Mouse (Mus musculus): ENCODE results near the gene Tmc1.

The Tmc1 gene

GRCm38 (mm10) chr19:20953874-20954273, at the start of gene Tmc1:
Tmc1 (minus strand) TSS chr19:20954202.
- DNase-seq (ENCODE audit: low read depth, low spot score): no peak

GRCm38 (mm10) chr19:21001552-21001951, 47.5 kb upstream of the Tmc1 start:
- no peak for DNase-seq (ENCODE audit: low read depth, low spot score)

GRCm38 (mm10) chr19:20979244-20979643, 25.2 kb upstream of the Tmc1 start:
- no peak for DNase-seq (ENCODE audit: low read depth, low spot score)

GRCm38 (mm10) chr19:20978148-20978547, 24.1 kb upstream of the Tmc1 start:
- DNase-seq (ENCODE audit: low read depth, low spot score): peak; percentile 10

- no peak for DNase-seq (ENCODE audit: low read depth, low spot score)
Measured at GRCm38 (mm10) chr19:20971926-20972325, 17.9 kb upstream of the Tmc1 start.

- no peak for DNase-seq (ENCODE audit: low read depth, low spot score)
Measured at GRCm38 (mm10) chr19:20954815-20955214, 813 bp upstream of the Tmc1 start.

GRCm38 (mm10) chr19:20944446-20944845, 9.6 kb downstream of the Tmc1 start:
- no peak for DNase-seq (ENCODE audit: low read depth, low spot score)

GRCm38 (mm10) chr19:20924282-20924681, 29.7 kb downstream of the Tmc1 start:
- no peak for DNase-seq (ENCODE audit: low read depth, low spot score)

GRCm38 (mm10) chr19:20923336-20924211, 30.4 kb downstream of the Tmc1 start:
- DNase-seq (ENCODE audit: low read depth, low spot score): no peak

- no peak for DNase-seq (ENCODE audit: low read depth, low spot score)
Measured at GRCm38 (mm10) chr19:20918241-20918640, 35.8 kb downstream of the Tmc1 start.

GRCm38 (mm10) chr19:20915151-20915550, 38.9 kb downstream of the Tmc1 start:
- no peak for DNase-seq (ENCODE audit: low read depth, low spot score)

- no peak for DNase-seq (ENCODE audit: low read depth, low spot score)
Measured at GRCm38 (mm10) chr19:20910356-20910755, 43.6 kb downstream of the Tmc1 start.

- DNase-seq (ENCODE audit: low read depth, low spot score): no peak
Measured at GRCm38 (mm10) chr19:20881205-20881604, 72.8 kb downstream of the Tmc1 start.

GRCm38 (mm10) chr19:20875881-20876280, 78.1 kb downstream of the Tmc1 start:
- DNase-seq (ENCODE audit: low read depth, low spot score): no peak

- DNase-seq (ENCODE audit: low read depth, low spot score): no peak
Measured at GRCm38 (mm10) chr19:20861779-20862178, 92.2 kb downstream of the Tmc1 start.

GRCm38 (mm10) chr19:20860270-20860669, 93.7 kb downstream of the Tmc1 start:
- DNase-seq (ENCODE audit: low read depth, low spot score): no peak

GRCm38 (mm10) chr19:20857819-20858218, 96.2 kb downstream of the Tmc1 start:
- no peak for DNase-seq (ENCODE audit: low read depth, low spot score)

- DNase-seq (ENCODE audit: low read depth, low spot score): peak; percentile 11
Measured at GRCm38 (mm10) chr19:20848906-20849305, 105.1 kb downstream of the Tmc1 start.

GRCm38 (mm10) chr19:20847476-20848073, 106.4 kb downstream of the Tmc1 start:
- no peak for DNase-seq (ENCODE audit: low read depth, low spot score)

GRCm38 (mm10) chr19:20837422-20837821, 116.6 kb downstream of the Tmc1 start:
- DNase-seq (ENCODE audit: low read depth, low spot score): no peak

GRCm38 (mm10) chr19:20836055-20836845, 117.8 kb downstream of the Tmc1 start:
- no peak for DNase-seq (ENCODE audit: low read depth, low spot score)

GRCm38 (mm10) chr19:20834895-20835294, 119.1 kb downstream of the Tmc1 start:
- DNase-seq (ENCODE audit: low read depth, low spot score): no peak

All from telencephalon, adult 2 months (tissue).